Mouse (Mus musculus) G1E (cell line): ENCODE data around the gene Coq8a.

ENCODE experiments used
- CTCF ChIP-seq: IDR thresholded peaks from 2 replicates; pipeline ENCODE4 v1.5.1; 2012; ENCODE audit warnings: low read depth, low read length, inconsistent platforms, mixed read lengths
- TAL1 ChIP-seq: conservative IDR thresholded peaks from 2 replicates; pipeline ENCODE4 v1.6.1; 2012; ENCODE audit warnings: low read depth, low read length, inconsistent platforms, mixed read lengths

DNA sequence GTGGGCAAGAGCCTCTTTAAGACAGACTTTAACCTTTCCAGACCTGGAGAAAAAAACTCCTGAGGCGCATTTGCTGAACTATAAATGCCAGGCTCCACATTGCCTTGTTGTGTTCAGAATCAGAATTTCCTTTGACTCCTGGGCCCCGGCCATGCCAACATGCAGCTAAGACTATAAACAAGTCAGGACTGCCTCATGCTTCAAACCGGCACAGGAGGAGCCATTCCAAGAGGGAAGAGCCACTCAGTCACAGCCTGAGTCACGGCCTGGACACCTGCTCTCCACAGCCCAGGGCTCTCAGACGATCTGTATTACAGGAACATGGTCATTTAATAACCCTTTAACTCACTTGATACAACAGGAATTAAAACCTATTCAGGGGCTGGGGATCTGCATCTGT lies 1.3 kb upstream of the Coq8a start:
- TF ChIP-seq CTCF (no peak), TAL1 (no peak)
